Mouse (Mus musculus): ENCODE data around the gene Mest.

The Mest gene

GRCm38 (mm10) chr6:30723331-30723730 is at the start of gene Mest:
Gene Mest (plus strand): TSS chr6:30723547.
- in situ Hi-C loops (cut with MboI, MseI): no loop called here

GRCm38 (mm10) chr6:30673764-30674561 is 49.4 kb upstream of the Mest start:
- in situ Hi-C loops (cut with MboI, MseI): no loop called here

GRCm38 (mm10) chr6:30674714-30675280 is 48.5 kb upstream of the Mest start:
- in situ Hi-C loops (cut with MboI, MseI): no loop called here

GRCm38 (mm10) chr6:30675281-30675771 is 48.0 kb upstream of the Mest start:
- in situ Hi-C loops (cut with MboI, MseI): no loop called here

GRCm38 (mm10) chr6:30676506-30676905 is 46.8 kb upstream of the Mest start:
- in situ Hi-C loops (cut with MboI, MseI): no loop called here

- in situ Hi-C loops (cut with MboI, MseI): no loop called here
Measured at GRCm38 (mm10) chr6:30677591-30677990, 45.8 kb upstream of the Mest start.

DNA sequence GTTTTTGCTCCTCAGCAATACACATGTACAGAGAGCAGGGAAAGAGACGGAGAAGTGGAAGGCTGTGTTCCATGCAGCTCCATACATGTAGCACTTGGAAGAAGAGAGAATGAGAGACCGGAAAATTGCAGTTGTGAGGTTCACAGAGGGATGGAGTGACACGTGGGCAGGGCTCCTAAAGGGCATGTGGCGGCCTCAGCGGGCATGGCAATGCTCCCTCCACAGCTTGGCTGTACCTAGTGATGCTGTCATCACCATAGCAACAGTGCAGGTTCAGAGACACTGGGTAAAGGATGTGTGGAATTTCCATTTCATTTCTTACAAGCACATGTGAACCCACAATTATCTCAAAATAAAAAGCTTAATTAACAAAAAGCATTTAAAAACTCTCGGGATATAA is 44.9 kb upstream of the Mest start:
- in situ Hi-C loops (cut with MboI, MseI): no loop called here

GRCm38 (mm10) chr6:30679567-30679966 is 43.8 kb upstream of the Mest start:
- in situ Hi-C loops (cut with MboI, MseI): no loop called here

DNA sequence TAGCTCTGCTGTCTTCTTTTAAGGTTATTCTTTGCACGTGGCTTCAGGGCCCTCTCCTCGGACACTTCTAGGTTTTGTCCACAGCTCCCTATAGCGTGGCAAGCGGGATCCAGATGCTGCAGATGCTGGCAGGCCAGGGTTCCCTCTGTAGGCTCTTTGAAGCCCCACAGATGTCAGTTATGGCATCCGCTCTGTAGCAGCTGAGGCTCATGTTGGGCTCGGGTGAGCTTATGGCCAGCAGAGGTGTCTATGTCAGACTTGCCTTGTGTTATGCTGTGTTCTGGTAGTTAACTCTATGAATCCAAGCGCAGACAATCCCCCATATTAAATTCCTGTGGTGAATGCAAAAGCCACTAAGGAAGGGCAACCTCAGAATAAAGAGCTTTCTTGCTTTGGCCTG is 42.9 kb upstream of the Mest start:
- in situ Hi-C loops (cut with MboI, MseI): no loop called here

DNA sequence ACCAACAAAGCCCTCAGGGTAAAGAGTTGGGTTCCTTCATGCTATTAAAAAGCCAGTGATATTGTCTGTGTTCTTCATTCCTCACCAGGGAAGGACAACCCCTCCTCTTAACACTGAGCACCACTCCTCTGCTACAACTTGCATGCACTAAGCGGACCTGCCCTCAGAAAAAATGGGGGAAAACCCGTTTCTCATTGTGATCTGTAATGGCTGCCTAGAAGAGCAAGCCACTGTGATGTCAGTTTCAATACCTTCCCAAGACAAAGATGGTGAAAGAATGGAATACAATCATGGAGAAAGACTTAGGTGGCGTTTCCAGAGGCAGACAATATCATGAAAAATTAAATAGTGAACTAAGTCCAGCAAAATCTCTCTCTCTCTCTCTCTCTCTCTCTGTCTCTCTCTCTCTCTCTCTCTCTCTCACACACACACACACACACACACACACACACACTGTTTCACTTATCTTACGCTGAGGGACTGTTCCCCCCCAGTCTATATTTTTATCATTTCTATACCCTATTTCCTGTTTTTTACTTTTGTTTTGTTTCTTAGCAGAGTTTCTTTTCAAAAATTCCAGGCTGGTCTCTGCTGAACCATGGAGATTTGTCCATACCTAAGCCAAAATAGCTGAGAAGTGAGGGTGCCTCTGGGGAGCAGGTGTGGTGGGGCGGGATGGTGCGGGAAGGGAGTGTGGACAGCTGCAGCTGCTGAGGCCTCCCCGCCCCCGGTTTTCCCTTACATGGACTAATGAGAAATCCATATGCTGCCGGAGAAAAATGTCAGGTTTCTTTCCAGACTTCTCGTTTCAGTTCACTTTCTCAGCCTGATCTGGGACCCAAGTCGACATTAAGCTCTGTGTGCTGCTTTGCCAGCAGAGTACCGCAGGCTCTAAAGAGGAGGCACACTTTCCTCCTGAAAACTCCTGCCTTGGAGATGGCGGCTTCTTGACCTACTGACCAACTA is 41.1 kb upstream of the Mest start:
- in situ Hi-C loops (cut with MboI, MseI): no loop called here

GRCm38 (mm10) chr6:30684570-30684969 is 38.8 kb upstream of the Mest start:
- in situ Hi-C loops (cut with MboI, MseI): no loop called here

DNA sequence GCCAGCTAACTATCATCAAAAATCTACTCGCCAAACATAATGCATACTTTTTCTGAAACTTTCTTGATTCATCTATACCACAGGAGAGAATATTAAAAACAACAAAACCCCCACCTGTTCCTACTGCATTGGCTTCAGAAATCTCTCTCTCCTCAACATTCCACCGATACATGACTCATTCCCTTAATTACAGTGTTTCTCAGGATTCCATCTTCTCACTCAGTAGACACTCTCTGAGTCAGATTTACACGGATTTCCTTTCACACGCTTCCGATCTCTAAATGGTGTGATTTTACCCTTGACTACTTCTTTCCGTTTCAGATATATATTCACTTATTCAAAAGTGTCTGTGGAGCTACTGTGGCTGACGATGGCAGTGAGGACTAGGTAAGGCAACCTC is 36.1 kb upstream of the Mest start:
- in situ Hi-C loops (cut with MboI, MseI): no loop called here

DNA sequence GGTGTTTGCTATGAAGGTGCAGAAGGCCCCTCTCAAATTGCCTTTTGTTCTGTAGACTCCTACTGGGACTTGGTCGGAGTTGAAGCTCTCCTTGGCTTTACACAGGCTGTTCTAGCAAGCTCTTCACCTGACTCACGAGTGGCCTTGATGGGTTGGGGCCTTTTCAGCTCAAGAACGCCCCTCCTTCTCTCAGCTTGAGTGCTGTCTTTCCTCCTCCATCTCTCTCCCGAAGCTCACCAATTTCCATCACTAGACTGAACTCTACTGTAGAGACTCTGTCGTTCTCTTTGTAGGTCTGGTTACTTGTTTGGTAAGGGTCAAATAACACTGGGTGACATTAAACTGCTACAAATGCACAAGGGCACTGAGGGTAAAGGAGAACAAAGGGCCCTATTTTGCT is 30.5 kb upstream of the Mest start:
- in situ Hi-C loops (cut with MboI, MseI): loop anchor here (10.0 kb wide), 1 partner anchor 462 kb away; no protein-coding TSS in a partner anchor

- in situ Hi-C loops (cut with MboI, MseI): loop anchor here (10.0 kb wide), 1 partner anchor 461 kb away; no protein-coding TSS in a partner anchor
Measured at GRCm38 (mm10) chr6:30693350-30693991, 29.9 kb upstream of the Mest start, which contains the start of gene Cep41. Gene Cep41 (minus strand): TSS chr6:30693749.

DNA sequence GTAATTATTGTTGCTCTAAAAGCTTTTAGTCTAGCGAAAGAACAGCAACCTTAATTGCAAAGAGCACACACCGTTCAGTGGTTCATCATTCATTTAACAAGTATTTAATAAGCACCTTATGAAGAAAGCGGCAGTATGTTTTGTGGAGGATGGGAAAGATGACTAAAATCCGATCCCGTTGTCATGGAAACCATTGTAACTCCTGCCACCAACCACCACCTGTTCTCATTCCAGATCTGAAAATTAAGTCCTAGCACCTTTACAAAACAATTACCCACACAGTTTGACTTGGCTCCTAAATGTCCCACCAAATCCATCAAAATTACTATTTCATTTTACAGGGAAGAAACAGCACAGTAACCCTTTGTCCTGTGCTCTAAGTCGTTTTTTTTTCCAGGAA is 29.1 kb upstream of the Mest start:
- in situ Hi-C loops (cut with MboI, MseI): loop anchor here (10.0 kb wide), 1 partner anchor 461 kb away; no protein-coding TSS in a partner anchor

- in situ Hi-C loops (cut with MboI, MseI): loop anchor here (10.0 kb wide), 1 partner anchor 460 kb away; no protein-coding TSS in a partner anchor
Measured at GRCm38 (mm10) chr6:30695124-30695523, 28.2 kb upstream of the Mest start.

DNA sequence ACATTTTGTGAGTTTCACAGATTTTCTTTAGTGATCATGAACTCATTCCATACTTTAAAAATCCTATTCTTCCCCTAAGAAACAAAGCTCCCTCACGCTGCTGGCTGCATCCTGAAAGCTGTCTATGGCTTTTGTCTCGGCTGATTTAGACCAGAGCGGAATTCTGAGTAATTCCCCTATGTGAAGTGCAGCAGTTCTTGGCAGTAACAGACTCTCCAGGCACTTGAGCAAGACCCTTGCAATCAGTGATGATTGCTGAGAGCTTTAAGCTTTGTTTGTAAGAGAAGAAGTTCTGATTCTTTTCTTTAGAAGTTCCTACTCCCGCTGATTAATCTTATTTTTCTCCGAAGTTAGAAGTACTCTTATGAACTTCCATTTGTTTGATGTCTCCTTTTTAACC is 25.9 kb upstream of the Mest start:
- in situ Hi-C loops (cut with MboI, MseI): loop anchor here (10.0 kb wide), 1 partner anchor 457 kb away; no protein-coding TSS in a partner anchor

DNA sequence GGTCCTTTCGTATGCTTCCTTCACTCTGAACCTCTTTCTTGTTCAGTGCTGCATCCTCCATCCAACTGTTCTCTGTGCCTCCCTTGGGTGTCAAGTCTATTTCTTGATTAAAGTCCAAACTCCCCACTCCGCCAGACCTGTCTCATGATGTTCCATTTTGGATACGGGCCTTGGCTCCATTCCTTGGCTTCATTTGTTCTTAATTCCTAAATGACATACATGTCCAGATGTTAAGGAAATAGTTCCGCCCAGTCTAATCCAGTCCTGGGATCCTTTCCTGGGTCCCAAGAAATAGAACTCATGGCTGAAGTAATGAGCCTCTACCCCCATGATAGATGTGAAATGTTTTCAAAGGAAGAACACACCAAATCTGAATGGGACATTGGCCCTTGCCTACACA is 25.3 kb upstream of the Mest start:
- in situ Hi-C loops (cut with MboI, MseI): loop anchor here (10.0 kb wide), 1 partner anchor 457 kb away; no protein-coding TSS in a partner anchor

GRCm38 (mm10) chr6:30700182-30700581 is 23.2 kb upstream of the Mest start:
- in situ Hi-C loops (cut with MboI, MseI): no loop called here

- in situ Hi-C loops (cut with MboI, MseI): no loop called here
Measured at GRCm38 (mm10) chr6:30702881-30703280, 20.5 kb upstream of the Mest start.

DNA sequence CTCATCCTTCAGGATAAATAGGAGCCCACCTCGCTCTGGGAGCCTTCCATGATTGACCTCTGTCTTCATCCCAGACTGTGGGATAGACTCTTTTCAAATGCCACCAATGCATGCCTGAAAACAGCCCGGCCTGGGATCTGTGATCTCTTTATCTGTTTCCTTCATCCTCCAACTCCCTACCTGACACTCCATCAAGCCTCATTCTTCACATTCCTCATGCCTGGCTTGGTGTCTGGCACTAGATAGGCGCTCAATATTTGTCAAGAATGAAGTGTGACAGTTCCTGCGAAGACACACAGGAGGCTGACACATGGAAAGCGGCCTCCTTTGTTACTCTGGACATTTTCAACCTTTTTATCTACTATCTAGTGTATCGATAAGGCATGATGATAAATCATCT is 19.9 kb upstream of the Mest start:
- in situ Hi-C loops (cut with MboI, MseI): no loop called here

All from T-helper 1 cell (primary cell).